In genomic region chr4:109666461-109667269, GRCm38 (mm10) we compare ENCODE assay signal across 7 mouse cellular contexts. TPM values are rescaled to one million over a fixed set of nuclear protein-coding genes. Genes with fewer than 3 reads are reported as not detected.
A peak's percentile ranks its signal among the peaks of the same experiment; 100 is the strongest.
DNase-seq lines count a peak whose midpoint lies in the region; ATAC-seq lines count a peak whose summit lies in the region.

Cdkn2c (minus strand) TSS chr4:109667189.

- H3K9me3 ChIP-seq in intestine, embryonic 15.5 days = no peaks in the 10 kb centered on the region
- no peaks in the 10 kb centered on the region for H3K9me3 ChIP-seq in midbrain, embryonic 11.5 days (ENCODE audit: control insufficient read depth, low read length)

- peaks cover 7% of the 10 kb centered on the region for H3K27me3 ChIP-seq in intestine, embryonic 15.5 days (replicated peaks)
- H3K27me3 ChIP-seq in midbrain, embryonic 11.5 days (ENCODE audit: control insufficient read depth, insufficient read depth, low read length) = peaks cover 28% of the 10 kb centered on the region

- H3K27ac ChIP-seq in intestine, embryonic 15.5 days = peak within 1 kb of the TSS; percentile 96
- peak within 1 kb of the TSS; percentile 57; the same call in 1 of the 2 replicates for H3K27ac ChIP-seq in midbrain, embryonic 11.5 days (ENCODE audit: low read depth, low read length)

- 0 out of 2 replicates have a peak, but pooled peaks cover 11% of the 10 kb centered on the region for H3K4me1 ChIP-seq in intestine, embryonic 15.5 days (replicated peaks)
- peaks cover 8% of the 10 kb centered on the region; the same call in 1 of the 2 replicates for H3K4me1 ChIP-seq in midbrain, embryonic 11.5 days (ENCODE audit: control insufficient read depth, insufficient read depth, low read length)

- ATAC-seq in intestine, embryonic 15.5 days = peak; percentile 99
- peak; percentile 96 for ATAC-seq in midbrain, embryonic 11.5 days (ENCODE audit: low FRiP score)

- peak; percentile 91 to 93 for DNase-seq in adrenal gland, adult 18-20 months (ENCODE audit: low spot score in 2 of 2)
- peak; percentile 90 for DNase-seq in embryo, embryonic 10.5 days (ENCODE audit: low spot score)
- DNase-seq in gastrocnemius, postnatal 36 days = peak; percentile 83 to 91
- peak; percentile 85 for DNase-seq in left cerebral cortex, postnatal 4 days
- DNase-seq in midbrain, embryonic 11.5 days (ENCODE audit: low spot score, missing footprints) = peak; percentile 99
- DNase-seq in right cerebral cortex, postnatal 4 days = peak; percentile 64

- intact Hi-C loops in gastrocnemius, postnatal 36 days (cut with DNase I) = loop anchor here (1.0 kb wide), 1 partner anchor 10 kb away; the partner anchor contains the start of gene Faf1
- intact Hi-C loops in left cerebral cortex, postnatal 4 days (cut with DNase I) = loop anchor here (5.0 to 10.0 kb wide), 2 partner anchors 189 to 318 kb away; no protein-coding TSS in a partner anchor

- WGBS in intestine, embryonic 15.5 days = under 1% methylated on average over 61 of the region's 64 CpGs
- under 1% methylated on average over 60 of the region's 64 CpGs for WGBS in midbrain, embryonic 11.5 days

- peak within 1 kb of the TSS; percentile 95 for H3K4me2 ChIP-seq in intestine, embryonic 15.5 days (replicated peaks)
- peak within 1 kb of the TSS; percentile 96 for H3K4me2 ChIP-seq in midbrain, embryonic 11.5 days

- H3K9ac ChIP-seq in intestine, embryonic 15.5 days = peak within 1 kb of the TSS; percentile 98
- peak within 1 kb of the TSS; percentile 86 for H3K9ac ChIP-seq in midbrain, embryonic 11.5 days (ENCODE audit: low read length)

- H3K36me3 ChIP-seq in intestine, embryonic 15.5 days = no peaks in the 10 kb centered on the region
- no peaks in the 10 kb centered on the region for H3K36me3 ChIP-seq in midbrain, embryonic 11.5 days (ENCODE audit: control insufficient read depth, insufficient read depth, low read length)

- H3K4me3 ChIP-seq in intestine, embryonic 15.5 days (replicated peaks) = peak within 1 kb of the TSS; percentile 84
- peak within 1 kb of the TSS; percentile 63 for H3K4me3 ChIP-seq in midbrain, embryonic 11.5 days (ENCODE audit: low read depth, low read length)

RNA-seq across cellular contexts. Expression of gene Cdkn2c, which starts in this region (rescaled TPM):
- 10 to 100 TPM; 55.6 TPM for total RNA-seq in adrenal gland, adult 18-20 months (2021)
- total RNA-seq in gastrocnemius, postnatal 36 days (2021) = 1 to 10 TPM; 8.9 to 9.8 TPM
- 7.0 and 7.7 TPM in 2 replicates for polyA plus RNA-seq in intestine, embryonic 15.5 days (2015; fragmentation: Nextera tagmentation; extraction: Ambion mirVana)
- 10 to 100 TPM in 1 of 2 experiments, 1 to 10 TPM in 1; 8.1 to 10.4 TPM for total RNA-seq in left cerebral cortex, postnatal 4 days (2021)
- polyA plus RNA-seq in midbrain, embryonic 11.5 days (2014; fragmentation: Nextera tagmentation; extraction: Ambion mirVana) = 7.4 and 8.9 TPM in 2 replicates

Comparison
In these comparisons a context has a peak if more than half of its experiments do, and no peak if none do; other contexts are left out.
1. Peak in every context shown above with its lines: DNase-seq, ATAC-seq, H3K4me3 ChIP-seq and H3K27ac ChIP-seq.
2. RNA of gene Cdkn2c (total RNA-seq): 55.6 TPM in adrenal gland, adult 18-20 months; 8.1 to 10.4 TPM in left cerebral cortex, postnatal 4 days and 8.9 to 9.8 TPM in gastrocnemius, postnatal 36 days; every median in the first group is over 4 times any median in the second.